Mouse (Mus musculus): Measurements from ENCODE around the gene Uqcrc1.

The Uqcrc1 gene

GRCm38 (mm10) chr9:108987704-108988350 lies 51.4 kb downstream of the Uqcrc1 start:
- DNase-seq, result no peak

GRCm38 (mm10) chr9:108989802-108990461 lies 53.5 kb downstream of the Uqcrc1 start:
- no peak for DNase-seq

- no peak for DNase-seq
Measured at GRCm38 (mm10) chr9:108990462-108990820, 54.0 kb downstream of the Uqcrc1 start.

- peak; percentile 99 for DNase-seq
Measured at GRCm38 (mm10) chr9:108991428-108992084, 55.1 kb downstream of the Uqcrc1 start, which contains the start of gene Pfkfb4. Gene Pfkfb4, plus strand, starts transcription at chr9:108991778.

GRCm38 (mm10) chr9:108992085-108992469 lies 55.6 kb downstream of the Uqcrc1 start:
- DNase-seq, result no peak

- no peak for DNase-seq
Measured at GRCm38 (mm10) chr9:108992620-108993361, 56.4 kb downstream of the Uqcrc1 start.

- no peak for DNase-seq
Measured at GRCm38 (mm10) chr9:108996411-108996810, 60.0 kb downstream of the Uqcrc1 start.

- no peak for DNase-seq
Measured at GRCm38 (mm10) chr9:108998287-108999166, 62.1 kb downstream of the Uqcrc1 start.

- no peak for DNase-seq
Measured at GRCm38 (mm10) chr9:108999167-108999526, 62.7 kb downstream of the Uqcrc1 start.

Data from layer of hippocampus, adult 9-11 months (tissue).